Comparison of ENCODE assay signal across 7 mouse cellular contexts in the genomic region with DNA sequence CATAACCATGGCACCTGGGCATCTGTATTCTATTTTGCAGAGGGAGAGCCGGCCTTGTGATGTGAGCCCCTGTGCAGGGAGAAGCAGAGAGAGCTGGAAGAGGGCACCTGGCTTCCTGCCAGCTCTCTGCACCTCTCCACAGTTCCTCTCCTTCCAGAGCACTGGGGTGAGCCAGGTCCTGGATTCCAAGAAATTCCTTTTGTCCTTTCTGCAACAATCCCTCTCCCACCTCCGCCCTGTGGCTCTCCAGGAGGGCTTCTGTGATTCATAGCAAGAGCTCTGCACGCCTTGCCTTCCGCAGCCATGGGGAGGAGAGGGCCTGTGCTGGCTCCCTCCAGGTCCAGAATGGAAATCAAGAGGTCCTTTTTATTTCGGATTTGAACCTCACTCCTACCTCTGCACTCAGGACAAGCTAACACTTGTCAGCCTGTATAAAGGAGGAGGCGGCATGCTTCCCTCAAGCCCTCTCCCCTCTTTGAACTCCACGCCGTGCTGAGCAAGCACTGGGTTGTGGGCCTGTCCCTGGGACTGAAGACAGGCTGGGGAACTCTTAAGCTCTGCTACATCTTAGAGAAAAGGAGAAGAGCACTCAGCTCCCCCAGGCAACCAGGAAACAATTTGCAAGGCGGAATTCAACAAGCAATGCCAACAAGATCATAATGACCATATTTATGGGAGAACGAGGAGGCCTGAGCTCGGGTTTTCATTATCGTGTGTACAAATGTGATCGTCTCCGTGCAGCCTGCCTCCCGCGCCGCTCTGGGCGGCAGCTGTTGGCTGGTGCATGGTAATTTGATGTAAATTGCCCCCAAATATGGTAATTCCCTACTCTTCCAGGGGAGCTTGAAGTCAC. TPM values are rescaled to one million over a fixed set of nuclear protein-coding genes. Genes with fewer than 3 reads are reported as not detected.
A peak's percentile ranks its signal among the peaks of the same experiment; 100 is the strongest.
DNase-seq lines count a peak whose midpoint lies in the region; ATAC-seq and TF ChIP-seq lines count a peak whose summit lies in the region.

No protein-coding gene starts in this region.

- no peak for DNase-seq in testis, postnatal 14 days (ENCODE audit: low spot score)
- DNase-seq in hindbrain, postnatal 0 days (ENCODE audit: low spot score): peak; percentile 57
- no peak for DNase-seq in layer of hippocampus, postnatal 25 days (ENCODE audit: extremely low spot score in 1 of 2, low spot score in 1 of 2)

- H3K4me1 ChIP-seq in testis, adult 2 months (ENCODE audit: control insufficient read depth, insufficient read depth, low read length): no peaks in the 10 kb centered on the region
- H3K4me1 ChIP-seq in hindbrain, postnatal 0 days (ENCODE audit: insufficient read depth, low read length): peaks cover 28% of the 10 kb centered on the region
- peaks cover 48% of the 10 kb centered on the region for H3K4me1 ChIP-seq in midbrain, embryonic 15.5 days

- no peak for TF ChIP-seq CTCF in testis, adult 2 months (IDR thresholded peaks at IDR 0.05; ENCODE audit: control insufficient read depth, insufficient read depth, insufficient replicate concordance, low read depth, low read length)
- no peak for TF ChIP-seq CTCF in hindbrain, postnatal 0 days (IDR thresholded peaks at IDR 0.05; ENCODE audit: low read depth)

- no peak overlapping the region for H3K4me3 ChIP-seq in testis, adult 2 months (ENCODE audit: control insufficient read depth, low read depth, low read length)
- no peak overlapping the region for H3K4me3 ChIP-seq in hindbrain, postnatal 0 days (ENCODE audit: low read length)
- H3K4me3 ChIP-seq in midbrain, embryonic 15.5 days: no peak overlapping the region

- WGBS in hindbrain, postnatal 0 days: 11% methylated on average over 18 of the region's 18 CpGs
- 4% methylated on average over 18 of the region's 18 CpGs for WGBS in midbrain, embryonic 15.5 days

- no peak overlapping the region for H3K9ac ChIP-seq in hindbrain, postnatal 0 days (replicated peaks; ENCODE audit: low read length)
- no peak overlapping the region; the same call in 1 of the 2 replicates for H3K9ac ChIP-seq in midbrain, embryonic 15.5 days

- peak overlapping the region; percentile 38 for H3K4me2 ChIP-seq in hindbrain, postnatal 0 days (ENCODE audit: low read depth, low read length)
- peak overlapping the region; percentile 33 for H3K4me2 ChIP-seq in midbrain, embryonic 15.5 days

- ATAC-seq in erythroblast, adult 5-6 weeks (replicated peaks; ENCODE audit: low FRiP score, poor library complexity, severe bottlenecking): peak; percentile 16; the same call in 1 of the 2 replicates
- peak; percentile 22; the same call in 1 of the 2 replicates for ATAC-seq in hindbrain, postnatal 0 days
- peak; percentile 55 for ATAC-seq in midbrain, embryonic 15.5 days (replicated peaks)
- no peak for ATAC-seq in monocyte, adult 5-6 weeks (replicated peaks; ENCODE audit: insufficient number of reproducible peaks, low FRiP score, low TSS enrichment, poor library complexity, severe bottlenecking)

- H3K36me3 ChIP-seq in testis, adult 2 months (ENCODE audit: control insufficient read depth, insufficient read depth, low read length): no peaks in the 10 kb centered on the region
- no peaks in the 10 kb centered on the region for H3K36me3 ChIP-seq in hindbrain, postnatal 0 days (ENCODE audit: insufficient read depth, low read length)
- H3K36me3 ChIP-seq in midbrain, embryonic 15.5 days (replicated peaks): no peaks in the 10 kb centered on the region

- H3K27ac ChIP-seq in testis, adult 2 months (ENCODE audit: control insufficient read depth, insufficient read depth, low read depth, low read length): peak overlapping the region; percentile 45; the same call in 1 of the 2 replicates
- H3K27ac ChIP-seq in hindbrain, postnatal 0 days: peak overlapping the region; percentile 48; the same call in 1 of the 2 replicates
- peak overlapping the region; percentile 76 for H3K27ac ChIP-seq in midbrain, embryonic 15.5 days

- H3K9me3 ChIP-seq in hindbrain, postnatal 0 days (ENCODE audit: low read length): no peaks in the 10 kb centered on the region
- no peaks in the 10 kb centered on the region for H3K9me3 ChIP-seq in midbrain, embryonic 15.5 days

- no peak for TF ChIP-seq POLR2A in testis, adult 2 months (IDR thresholded peaks at IDR 0.05; ENCODE audit: control insufficient read depth, low read depth, low read length)

- no peaks in the 10 kb centered on the region for H3K27me3 ChIP-seq in testis, adult 2 months (ENCODE audit: control insufficient read depth, insufficient read depth, low read length)
- peaks cover 8% of the 10 kb centered on the region; the same call in 1 of the 2 replicates for H3K27me3 ChIP-seq in hindbrain, postnatal 0 days (ENCODE audit: insufficient read depth, low read length)
- no peaks in the 10 kb centered on the region for H3K27me3 ChIP-seq in midbrain, embryonic 15.5 days (replicated peaks)

RNA-seq across cellular contexts. Expression of gene Aldh1b1, which starts 35.3 kb away (rescaled TPM):
- 8.7 and 9.8 TPM in 2 replicates for polyA plus RNA-seq in testis, adult 2 months (2012; rRNA removed)
- total RNA-seq in erythroblast, adult 5-6 weeks (2015; ENCODE audit: low replicate concordance): 1.3 TPM in 2 replicates
- 1.6 and 2.2 TPM in 2 replicates for total RNA-seq in erythroblast, adult 5-6 weeks (2017; ENCODE audit: low replicate concordance)
- 23.0 and 24.4 TPM in 2 replicates for total RNA-seq in hindbrain, postnatal 0 days (2014; rRNA removed)
- polyA plus RNA-seq in hindbrain, postnatal 0 days (2015; fragmentation: Nextera tagmentation; extraction: Ambion mirVana): 18.8 TPM in 2 replicates
- 22.5 and 23.3 TPM in 2 replicates for polyA plus RNA-seq in midbrain, embryonic 15.5 days (2015; fragmentation: Nextera tagmentation; extraction: Ambion mirVana)
- total RNA-seq in layer of hippocampus, postnatal 25 days (2021): 1 to 10 TPM; 9.2 to 9.9 TPM
- total RNA-seq in monocyte, adult 5-6 weeks (2017): 5.1 to 16.0 TPM (median 5.4 TPM) in 3 replicates
